25 mouse cellular contexts compared by ENCODE assay signal in genomic region chr1:23555794-23556193, GRCm38 (mm10).
DNase-seq lines count a peak whose midpoint lies in the region; ATAC-seq and TF ChIP-seq lines count a peak whose summit lies in the region.
"Had no signal": no experiment of that assay in that cellular context is flagged by ENCODE, and none has a peak within 500 bp of the region (broad histone marks: within the 10 kb centered on the region; RNA-seq: fewer than 3 reads in every experiment).

No protein-coding gene starts in this region.

- TF ChIP-seq EP300 in heart, adult 2 months (IDR thresholded peaks at IDR 0.05; ENCODE audit: insufficient read depth, low read depth, low read length): no peak

- no peaks in the 10 kb centered on the region for H3K36me3 ChIP-seq in heart, adult 2 months (ENCODE audit: control insufficient read depth, insufficient read depth, low read length)
- H3K36me3 ChIP-seq: embryonic facial prominence, embryonic 10.5 days; embryonic facial prominence, embryonic 12.5 days; forebrain, embryonic 15.5 days; G1E had no signal

- H3K4me3 ChIP-seq in heart, adult 2 months: no peak overlapping the region
- H3K4me3 ChIP-seq: embryonic facial prominence, embryonic 10.5 days; embryonic facial prominence, embryonic 12.5 days; forebrain, embryonic 13.5 days; forebrain, embryonic 15.5 days had no signal

- WGBS in heart, adult 2 months: 73% methylated on average over 3 of the region's 3 CpGs

- ATAC-seq in granulocyte monocyte progenitor cell, adult 5-6 weeks (replicated peaks; ENCODE audit: poor library complexity, severe bottlenecking): peak; percentile 96
- ATAC-seq in megakaryocyte, adult 5-6 weeks (ENCODE audit: poor library complexity, severe bottlenecking): peak; percentile 90
- ATAC-seq: activated CD4-positive, CD25-positive, alpha-beta regulatory T cell, adult 4 months; CD4-positive, CD25-positive, alpha-beta regulatory T cell, adult 4 months; forebrain, embryonic 13.5 days; forebrain, embryonic 15.5 days; forebrain, postnatal 0 days had no signal

- no peak overlapping the region for H3K9ac ChIP-seq in heart, adult 2 months (ENCODE audit: low read depth, low read length)
- H3K9ac ChIP-seq: embryonic facial prominence, embryonic 12.5 days; forebrain, embryonic 13.5 days; forebrain, embryonic 15.5 days; forebrain, postnatal 0 days had no signal

- peak; percentile 58 for DNase-seq in heart, adult 11 months
- DNase-seq in heart, adult 2 months: no peak
- DNase-seq in left cerebral cortex, adult 11 months (ENCODE audit: low spot score): no peak
- no peak for DNase-seq in adrenal gland, adult 8-10 months
- DNase-seq in thymus, postnatal 36 days: no peak
- DNase-seq: adrenal gland, postnatal 10 days; adrenal gland, postnatal 25 days; B cell, adult 2 months; cerebellum, adult 11 months; cerebellum, adult 18-20 months; cerebellum, adult 8-10 months; cerebellum, adult 9-11 months; cerebellum, postnatal 14 days; cerebellum, postnatal 36 days; forebrain, postnatal 0 days had no signal

- intact Hi-C loops in heart, adult 2 months (cut with DNase I): no loop called here

- TF ChIP-seq CTCF in heart, adult 2 months (IDR thresholded peaks at IDR 0.05): no peak

- no peaks in the 10 kb centered on the region for H3K79me2 ChIP-seq in heart, adult 2 months (replicated peaks; ENCODE audit: control insufficient read depth, insufficient read depth, low read length)

- TF ChIP-seq POLR2A in heart, adult 2 months (IDR thresholded peaks at IDR 0.05; ENCODE audit: insufficient read depth, low read depth, low read length): no peak

- no peak overlapping the region for H3K27ac ChIP-seq in heart, adult 2 months
- H3K27ac ChIP-seq: embryonic facial prominence, embryonic 10.5 days; embryonic facial prominence, embryonic 12.5 days; forebrain, embryonic 13.5 days; forebrain, embryonic 15.5 days had no signal

- no peaks in the 10 kb centered on the region for H3K27me3 ChIP-seq in heart, adult 2 months (ENCODE audit: control insufficient read depth, insufficient read depth, low read length)
- H3K27me3 ChIP-seq: CH12.LX; embryonic facial prominence, embryonic 12.5 days; forebrain, embryonic 13.5 days; forebrain, embryonic 15.5 days had no signal

- H3K4me1 ChIP-seq in heart, adult 2 months (ENCODE audit: control insufficient read depth, insufficient read depth, low read length): no peaks in the 10 kb centered on the region
- H3K4me1 ChIP-seq: embryonic facial prominence, embryonic 10.5 days; embryonic facial prominence, embryonic 12.5 days; forebrain, embryonic 13.5 days; forebrain, embryonic 15.5 days had no signal
